Mouse (Mus musculus): ENCODE results near the gene Atp6v1g1.
A peak's percentile ranks its signal among the peaks of the same experiment; 100 is the strongest.

Gene Atp6v1g1

DNA sequence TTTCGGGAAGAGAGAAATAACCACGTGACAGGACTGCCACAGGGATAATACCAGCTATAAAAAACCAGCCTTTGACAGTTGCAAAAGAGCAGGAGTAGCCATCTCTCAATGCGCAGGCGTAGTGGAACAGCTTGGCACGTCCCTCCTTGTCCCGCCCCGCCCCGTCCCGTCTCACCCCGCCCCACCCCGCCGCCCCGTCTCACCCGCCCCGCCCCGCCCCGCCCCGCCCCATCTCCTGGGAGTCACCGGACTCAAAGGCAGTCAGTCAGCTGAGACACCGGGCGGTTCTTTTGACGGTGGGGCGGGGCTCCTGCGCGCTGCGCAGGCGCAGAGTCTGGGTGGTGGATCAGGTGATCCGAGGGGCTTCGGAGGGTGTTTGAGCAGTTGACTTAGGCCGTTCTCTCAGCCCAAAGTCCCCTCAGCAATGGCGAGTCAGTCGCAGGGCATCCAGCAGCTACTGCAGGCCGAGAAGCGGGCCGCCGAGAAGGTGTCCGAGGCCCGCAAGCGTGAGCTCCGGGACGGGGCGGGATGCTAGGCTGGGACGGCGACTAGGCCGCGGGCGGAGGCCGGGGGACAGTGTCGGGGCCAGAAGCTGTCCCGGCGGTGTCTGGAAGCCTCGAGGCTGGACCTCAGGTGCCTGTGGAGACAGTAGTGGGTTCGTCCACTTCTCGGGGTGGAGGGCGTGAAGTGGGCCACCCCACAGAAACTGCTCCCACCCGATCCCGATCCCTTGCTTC is at the start of gene Atp6v1g1:
Gene Atp6v1g1 (plus strand): TSS at position 279 of the 737 bp plus-strand sequence.
- peak; percentile 96 to 98 for DNase-seq

DNA sequence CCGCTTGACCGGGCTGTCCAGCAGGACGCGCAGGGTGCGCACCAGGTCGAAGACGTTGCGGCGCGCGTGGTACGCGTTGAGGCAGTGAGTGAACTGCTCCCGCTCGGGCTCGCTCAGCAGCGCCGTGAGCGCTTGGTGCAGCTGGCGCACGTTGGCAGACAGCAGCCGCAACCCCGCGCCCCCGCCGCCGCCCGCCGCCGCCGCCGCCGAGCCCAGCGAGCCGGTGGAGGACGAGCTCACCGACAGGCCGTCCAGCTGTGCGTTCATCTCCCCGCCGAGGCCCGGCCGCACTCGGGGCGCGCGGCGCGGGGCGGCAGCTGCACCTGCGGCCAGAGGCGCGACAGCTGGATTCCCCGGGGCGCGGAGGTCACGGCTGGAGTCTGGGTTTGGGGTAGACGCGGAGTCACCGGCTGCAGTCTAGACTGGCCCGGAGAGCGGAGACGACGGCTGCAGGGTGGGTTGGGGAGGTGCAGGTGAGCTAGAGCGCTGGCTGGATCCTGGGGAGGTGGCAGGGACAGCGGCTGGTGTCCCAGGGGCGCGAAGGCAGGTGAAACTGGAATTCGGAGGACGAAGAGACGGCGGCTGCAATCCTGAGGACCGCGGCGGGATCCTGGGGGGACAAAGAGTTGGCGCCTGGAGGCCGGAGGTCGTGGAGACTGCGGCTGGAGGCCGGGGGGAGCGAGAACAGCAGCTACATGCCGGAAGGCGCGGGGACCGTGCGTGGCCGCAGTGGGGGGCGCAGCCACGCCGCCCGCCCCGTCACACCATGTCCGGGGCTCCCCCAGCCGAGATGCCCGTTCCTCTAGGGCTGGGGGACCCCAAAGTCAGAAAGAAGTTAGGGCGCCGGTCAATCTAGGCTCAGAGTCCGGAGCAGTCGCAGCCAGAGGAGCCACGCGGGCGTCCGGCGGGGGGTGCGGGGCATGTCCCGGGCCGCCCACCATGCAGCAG is 49.3 kb upstream of the Atp6v1g1 start:
- DNase-seq = peak; percentile 66 to 80

DNA sequence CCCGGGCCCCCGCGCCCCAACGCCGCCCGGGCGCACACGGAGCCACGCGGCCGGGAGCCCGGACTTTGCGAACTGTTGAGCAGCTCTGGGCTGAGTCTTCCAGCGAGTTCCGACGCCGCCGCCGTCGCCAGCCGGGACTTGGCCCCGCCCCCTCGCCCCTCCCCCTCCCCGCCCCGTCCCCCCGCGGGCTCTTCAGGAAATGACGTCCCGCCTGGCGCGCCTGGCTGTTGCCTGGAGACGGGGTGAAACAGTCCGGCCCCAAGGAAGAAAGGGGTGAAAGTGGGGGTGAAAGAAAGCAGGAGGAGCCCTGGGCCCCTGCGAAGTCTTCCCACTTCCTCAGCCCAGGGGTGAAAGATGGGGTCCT is 48.7 kb upstream of the Atp6v1g1 start, which contains the start of gene Whrn:
Gene Whrn (minus strand): TSS at position 77 of the 364 bp plus-strand sequence.
- peak; percentile 85 to 89 for DNase-seq

DNA sequence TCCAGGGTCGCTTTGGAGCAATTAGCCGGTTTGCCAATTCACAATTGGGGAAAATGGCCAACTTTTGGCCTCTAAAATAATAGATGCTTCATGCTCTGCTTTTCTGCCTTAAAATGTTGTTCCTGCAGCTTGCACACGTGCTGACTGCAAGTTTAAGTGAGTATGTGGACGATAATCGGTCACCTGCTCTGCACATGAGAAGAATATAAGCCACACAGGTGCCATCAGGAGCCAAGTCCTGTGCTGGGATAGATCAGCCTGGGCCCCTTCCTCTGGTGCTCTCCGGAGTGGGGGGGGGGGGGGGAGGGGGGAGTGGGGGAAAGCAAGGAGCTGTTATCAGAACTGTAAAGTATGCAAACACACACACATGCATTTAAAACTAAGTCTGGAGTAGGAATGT is 48.3 kb upstream of the Atp6v1g1 start:
- DNase-seq = no peak

DNA sequence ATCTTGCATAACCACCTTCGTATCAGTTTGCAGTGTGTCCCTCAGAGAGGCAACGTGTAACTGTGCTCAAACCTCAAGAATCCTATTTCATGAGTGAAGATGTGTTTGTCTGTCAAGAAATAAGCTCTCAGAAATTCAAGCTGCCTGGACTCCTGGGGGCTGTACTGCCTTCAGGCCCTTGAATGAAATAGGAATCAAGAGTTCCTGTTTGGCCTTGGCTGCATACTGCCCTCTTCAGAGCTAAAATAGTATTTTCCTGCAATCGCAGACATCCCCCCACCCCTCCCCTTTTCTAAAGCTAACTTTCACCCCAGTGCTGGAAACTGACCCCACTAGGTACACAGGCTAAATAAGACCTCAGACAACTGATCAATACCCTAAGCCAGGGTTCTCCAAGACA is 46.2 kb upstream of the Atp6v1g1 start:
- DNase-seq = no peak

DNA sequence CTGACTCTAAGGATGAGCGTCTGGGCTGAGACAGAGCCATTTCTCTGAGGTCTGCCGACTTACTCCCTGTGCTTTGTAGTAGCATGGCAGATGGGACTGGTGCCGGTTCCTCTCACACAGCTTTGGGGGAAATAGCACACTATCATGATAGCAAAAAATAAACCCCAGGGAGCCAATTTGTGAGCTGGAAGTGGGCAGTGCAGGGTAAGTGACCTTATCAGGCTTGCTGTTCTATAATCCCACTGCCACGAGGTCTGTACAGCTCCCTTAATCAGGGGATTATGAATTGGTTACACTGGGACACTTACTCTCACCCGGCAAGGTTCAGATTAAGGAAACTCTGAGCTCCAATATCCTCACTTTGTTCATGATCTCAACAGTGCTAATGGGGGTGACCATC is 43.5 kb upstream of the Atp6v1g1 start:
- DNase-seq = no peak

DNA sequence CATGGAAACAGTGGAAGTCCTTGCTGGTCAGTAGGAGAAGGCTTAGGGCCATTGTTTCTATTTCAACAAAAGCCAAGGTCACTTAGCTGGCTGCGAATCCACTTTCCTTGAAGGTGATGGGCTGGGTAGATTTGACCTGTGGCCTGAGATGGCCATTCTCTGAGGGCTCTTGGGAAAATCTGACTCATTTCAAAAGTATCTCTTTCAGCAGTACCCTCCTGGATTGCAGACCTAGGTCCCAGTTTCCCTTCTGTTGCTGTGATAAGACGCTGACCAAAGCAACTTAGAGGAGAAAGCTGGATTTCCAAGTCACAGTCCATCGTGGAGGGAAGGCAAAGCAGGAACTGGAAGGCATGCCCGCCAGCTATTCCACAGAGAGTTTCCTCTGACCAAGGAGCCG is 40.6 kb upstream of the Atp6v1g1 start:
- DNase-seq = no peak

DNA sequence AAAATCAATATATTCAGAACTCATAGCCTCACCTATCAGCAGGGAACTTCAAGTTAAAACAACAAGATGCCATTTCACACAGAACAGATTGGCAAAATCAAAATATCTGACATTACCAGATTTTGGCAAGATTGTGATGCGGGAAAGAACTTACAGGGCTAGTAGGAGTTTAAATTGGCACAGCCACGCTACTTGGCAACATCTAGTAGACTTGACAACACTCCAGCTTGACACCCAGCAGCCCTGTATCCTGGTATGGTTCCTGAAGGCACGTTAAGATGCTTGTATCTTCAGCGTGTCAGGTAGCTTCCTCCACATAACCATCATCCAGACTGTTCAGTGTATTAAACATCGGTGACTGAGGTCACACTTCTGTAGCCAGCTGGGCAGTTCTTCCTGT is 37.1 kb upstream of the Atp6v1g1 start:
- no peak for DNase-seq

DNA sequence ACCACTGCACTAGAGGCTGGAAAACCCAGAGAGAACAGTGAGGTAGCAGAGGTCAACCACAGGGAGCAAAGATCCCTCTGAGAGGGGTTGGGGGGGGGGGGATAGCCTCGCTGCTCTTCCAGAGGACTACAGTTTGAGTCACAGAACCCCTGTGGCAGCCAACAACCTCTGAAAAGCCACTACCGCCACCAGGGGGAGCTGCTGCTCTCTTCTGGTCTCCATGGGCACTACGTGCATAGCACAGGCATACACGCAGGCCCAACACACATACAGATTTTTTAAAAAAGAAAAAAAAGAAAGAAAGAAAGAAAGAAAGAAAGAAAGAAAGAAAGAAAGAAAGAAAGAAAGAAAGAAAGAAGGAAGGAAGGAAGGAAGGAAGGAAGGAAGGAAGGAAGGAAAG is 36.3 kb upstream of the Atp6v1g1 start:
- peak; percentile 89 for DNase-seq

DNA sequence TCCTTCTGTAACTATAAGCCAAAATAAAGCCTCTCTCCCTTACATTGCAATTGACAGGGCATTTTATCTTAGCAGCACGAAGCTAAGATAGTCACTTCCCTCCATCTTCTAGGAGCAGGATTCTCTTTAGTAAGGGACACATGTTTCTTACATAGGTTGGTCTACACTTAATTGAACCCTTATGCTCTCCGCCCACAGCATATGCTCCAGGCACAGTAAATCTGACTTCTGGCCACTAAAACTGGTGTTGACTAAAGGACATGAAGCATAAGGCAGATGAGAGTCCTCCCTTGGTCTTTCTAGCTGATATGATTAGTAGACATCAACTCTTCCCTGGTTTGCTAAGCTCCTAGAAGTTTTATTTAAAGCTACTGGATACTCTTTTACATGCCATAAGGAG is 31.7 kb upstream of the Atp6v1g1 start:
- no peak for DNase-seq

DNA sequence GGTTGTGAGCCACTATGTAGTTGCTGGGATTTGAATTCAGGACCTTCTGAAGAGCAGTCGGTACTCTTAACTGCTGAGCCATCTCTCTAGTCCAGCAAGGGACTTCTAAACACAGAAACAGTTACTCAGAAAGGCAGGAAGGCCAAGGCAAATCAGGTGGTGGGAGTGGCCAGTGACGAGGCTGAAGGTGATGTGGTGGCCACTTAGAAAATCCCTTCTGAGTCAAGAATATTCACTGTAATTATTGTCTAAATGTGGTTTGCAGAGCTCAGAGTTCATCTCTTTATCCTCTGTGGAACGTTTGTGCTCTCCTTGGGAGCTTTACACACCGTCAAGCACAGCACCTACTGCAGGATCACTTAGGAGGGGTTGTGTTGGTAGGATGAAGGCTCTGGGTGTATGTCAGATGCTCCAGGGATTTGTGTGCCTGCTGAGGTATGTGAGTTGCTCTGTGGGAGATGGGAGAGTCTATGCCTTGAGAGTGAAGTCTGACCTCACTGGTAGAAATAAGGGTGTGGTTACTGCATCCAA is 30.1 kb upstream of the Atp6v1g1 start:
- DNase-seq = peak in 1 of 2 experiments; percentile 11

DNA sequence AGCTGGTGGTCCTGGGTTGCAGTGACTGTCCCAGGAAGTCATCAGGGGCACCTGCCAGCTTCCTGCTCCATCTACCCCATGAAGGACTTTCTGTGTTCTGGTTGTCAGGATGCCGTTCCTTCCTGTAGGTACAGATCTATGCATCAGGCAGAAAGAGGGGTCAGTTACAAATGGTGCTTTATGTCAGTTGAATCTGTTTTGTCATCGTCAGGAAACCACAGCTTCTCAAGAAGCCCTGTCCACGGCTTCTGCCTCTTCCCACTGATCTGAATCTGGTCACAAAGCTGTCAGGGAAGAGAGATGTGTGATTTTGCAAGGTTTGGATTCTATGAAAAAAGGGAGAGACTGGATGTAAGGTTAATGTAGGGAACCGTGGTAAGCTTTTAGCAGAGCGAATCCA is 29.6 kb upstream of the Atp6v1g1 start:
- no peak for DNase-seq

DNA sequence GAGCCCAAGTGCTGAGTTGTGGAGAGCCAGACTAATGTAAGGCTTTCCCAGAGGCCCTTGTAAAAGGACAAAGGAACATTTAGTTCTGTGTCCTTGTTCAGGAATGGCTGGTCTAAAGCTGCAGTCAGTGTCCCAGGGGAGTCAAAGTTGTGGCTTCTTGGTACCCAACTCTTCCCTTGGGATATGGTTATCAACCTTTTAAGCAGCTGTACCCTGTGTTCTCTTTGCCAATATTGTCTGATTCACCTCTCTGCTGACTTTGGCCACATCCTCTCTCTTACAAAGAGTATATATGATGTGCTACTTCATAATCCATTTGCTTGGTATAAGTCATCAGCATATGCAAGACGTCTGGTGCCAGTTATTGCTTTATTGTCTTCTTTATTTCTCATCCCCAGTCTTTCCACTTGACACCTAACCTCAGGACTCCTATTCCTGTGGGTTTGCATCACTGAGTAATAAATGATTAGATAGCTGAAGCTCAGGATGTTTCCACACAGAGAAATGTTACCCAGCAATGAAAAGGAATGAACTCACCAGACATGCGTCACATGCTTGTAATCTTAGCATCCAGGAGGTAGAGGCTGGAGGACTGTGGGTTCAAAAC is 22.7 kb upstream of the Atp6v1g1 start:
- DNase-seq = no peak

DNA sequence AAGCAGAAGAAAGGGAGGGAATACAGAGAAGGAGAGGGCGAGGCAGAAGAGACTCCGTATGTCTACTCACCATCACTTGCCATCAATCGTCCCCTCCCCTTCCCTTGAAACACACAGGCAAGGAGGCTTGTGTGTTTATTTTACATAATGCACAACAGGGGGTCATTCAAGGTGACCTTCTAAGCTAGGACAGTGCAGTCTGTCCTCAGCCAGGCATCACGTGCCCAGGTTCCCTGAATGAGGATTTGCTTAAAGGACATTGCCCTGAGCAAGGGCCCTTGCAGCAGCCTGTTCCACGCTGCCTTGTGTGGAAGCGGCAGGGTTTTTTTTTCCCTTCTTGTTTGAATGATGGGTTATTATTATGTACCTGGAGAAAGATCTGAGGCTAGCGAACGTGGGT is 19.1 kb upstream of the Atp6v1g1 start:
- no peak for DNase-seq

DNA sequence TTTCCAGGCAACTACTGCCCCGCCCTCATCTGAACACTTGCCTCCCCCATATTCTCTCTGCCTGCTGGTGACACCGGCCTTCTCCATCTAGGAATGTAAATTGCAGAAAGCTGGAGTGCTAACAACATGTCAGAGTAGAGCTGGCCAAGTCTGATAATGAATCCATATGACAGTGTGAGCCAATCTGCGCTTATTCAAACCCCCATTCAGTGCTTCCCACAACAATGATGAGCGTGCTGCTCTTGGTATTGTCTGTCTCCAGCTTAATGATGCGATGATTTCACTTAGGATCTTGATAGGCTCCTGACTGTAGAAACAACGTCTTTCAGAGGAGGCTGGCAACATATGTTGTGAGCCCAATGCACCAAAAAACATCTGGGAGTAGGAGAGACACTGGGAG is 15.6 kb upstream of the Atp6v1g1 start:
- peak in 1 of 2 experiments; percentile 19 for DNase-seq

DNA sequence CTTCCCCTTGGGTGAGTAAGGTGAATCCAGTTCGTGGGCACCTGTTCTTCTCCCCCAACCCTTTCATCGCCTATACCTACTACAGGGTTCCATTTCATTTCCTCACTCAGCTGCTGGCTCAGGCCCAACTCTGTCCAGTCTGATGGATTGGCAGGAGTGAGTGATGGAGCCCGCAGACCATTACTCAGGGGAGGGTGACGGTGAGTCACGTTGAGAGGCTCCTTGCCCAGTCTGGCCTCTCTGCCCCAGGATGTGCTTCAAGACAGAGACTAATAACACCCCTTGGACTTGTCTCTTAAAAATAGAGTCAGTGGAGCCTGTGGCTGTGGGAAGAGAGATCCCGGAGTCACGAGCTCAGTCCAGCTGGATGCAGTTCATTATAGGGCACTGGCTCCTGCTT is 14.2 kb upstream of the Atp6v1g1 start:
- no peak for DNase-seq

DNA sequence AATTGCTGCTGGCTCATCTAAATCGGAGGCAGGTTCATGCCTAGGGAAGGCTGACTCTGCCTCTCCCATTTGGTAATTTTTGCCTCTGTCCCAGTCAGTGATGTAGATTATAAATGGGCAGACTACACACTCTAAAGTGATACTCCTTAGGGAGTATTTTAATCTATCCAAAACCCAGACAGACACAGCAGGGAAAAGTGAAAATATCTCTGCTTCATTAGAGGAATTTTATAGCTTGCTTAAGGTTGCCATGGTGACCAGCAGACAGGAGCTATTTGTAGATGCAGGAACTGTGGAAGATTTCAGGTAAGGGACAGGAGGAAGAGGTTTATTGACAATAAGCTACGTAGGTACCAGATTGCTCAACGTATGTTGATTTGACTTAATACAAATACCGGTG is 7.0 kb upstream of the Atp6v1g1 start:
- DNase-seq = no peak

DNA sequence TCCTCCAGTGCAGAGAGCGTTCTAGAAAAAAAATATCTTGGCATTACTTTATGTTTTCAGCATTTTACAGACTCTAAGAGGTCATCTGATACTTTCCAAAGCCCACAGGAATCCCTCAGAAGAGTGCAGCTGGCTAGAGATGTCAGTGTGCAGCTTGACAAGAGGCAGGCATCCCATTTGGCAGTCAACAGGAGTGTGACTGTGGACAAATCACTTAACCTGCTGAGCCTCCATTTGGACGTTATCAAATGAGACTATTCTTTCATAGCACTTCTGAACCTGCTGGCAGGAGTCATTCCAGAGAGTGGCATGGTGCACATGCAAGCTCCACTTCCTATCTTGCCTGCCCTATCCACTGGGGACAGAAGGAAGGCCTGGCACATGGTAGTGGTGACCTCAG is 2.4 kb upstream of the Atp6v1g1 start:
- peak in 1 of 2 experiments; percentile 18 for DNase-seq

DNA sequence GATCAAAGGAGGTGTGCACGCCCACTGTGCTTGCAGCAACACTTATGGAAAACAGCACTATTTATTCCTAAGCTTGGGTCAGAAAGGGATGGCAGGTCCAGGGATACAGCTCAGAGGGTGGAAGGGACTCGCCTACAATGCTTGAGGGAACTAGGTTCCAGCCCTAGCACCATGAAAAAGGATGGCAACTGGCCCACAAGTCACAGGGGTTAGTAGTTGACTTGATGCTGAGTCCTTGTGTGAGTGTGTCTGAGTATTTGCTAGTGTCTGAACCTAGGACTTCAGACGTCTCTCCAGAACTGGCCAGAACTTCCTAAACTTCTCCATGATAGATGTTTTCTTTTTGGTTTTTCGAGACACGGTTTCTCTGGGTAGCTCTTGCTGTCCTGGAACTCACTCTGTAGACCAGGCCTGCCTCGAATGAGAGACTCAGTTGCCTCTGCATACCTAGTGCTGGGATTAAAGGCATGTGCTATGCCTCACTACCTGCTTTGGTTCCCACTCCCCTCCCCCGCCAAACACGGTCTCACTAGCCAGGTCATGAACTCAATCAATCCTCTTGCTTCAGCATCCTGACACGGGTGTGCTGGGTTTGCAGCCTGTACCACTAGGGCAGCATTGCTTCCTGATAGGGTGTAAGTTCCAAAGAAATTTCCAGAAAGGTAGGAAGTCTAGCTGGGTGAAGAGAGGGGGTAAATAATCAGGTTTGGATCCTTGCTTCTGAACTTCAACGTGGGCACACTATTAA is 652 bp upstream of the Atp6v1g1 start:
- DNase-seq = peak; percentile 27 to 56

DNA sequence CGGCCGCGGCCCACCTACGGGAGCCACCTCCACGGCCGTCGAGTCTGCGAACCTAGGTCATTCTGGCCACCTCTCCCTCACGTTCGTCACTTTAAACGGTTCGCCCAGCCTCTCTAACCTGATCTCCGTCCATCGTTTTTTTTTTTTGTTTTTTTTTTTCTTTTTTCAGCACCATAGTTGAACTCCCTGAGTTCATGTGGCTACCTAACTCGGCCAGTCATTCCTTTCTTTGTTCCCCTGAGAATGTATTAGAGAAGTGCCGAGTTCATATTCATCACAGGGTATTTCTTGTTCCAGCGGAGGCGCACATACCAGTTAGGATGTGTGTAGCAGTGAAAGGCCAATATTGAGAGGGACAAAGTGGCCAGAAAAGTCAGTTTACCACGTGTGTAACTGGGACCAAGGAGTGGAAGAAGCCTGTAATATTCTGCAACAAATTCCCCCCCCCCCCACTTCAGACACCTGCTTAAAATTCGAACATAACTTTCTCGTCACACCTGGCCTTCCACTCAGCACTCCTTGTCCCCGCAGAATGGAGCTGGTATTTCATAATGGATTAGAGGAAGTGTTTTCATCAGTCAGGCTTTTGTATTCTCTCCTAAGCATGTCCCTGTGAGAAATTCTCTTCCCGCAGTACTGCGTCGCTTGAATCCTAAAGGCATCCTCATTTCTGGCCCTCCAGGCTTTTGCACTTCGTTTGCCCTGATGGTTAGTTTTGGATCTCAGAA is 823 bp downstream of the Atp6v1g1 start:
- peak in 1 of 2 experiments; percentile 10 for DNase-seq

DNA sequence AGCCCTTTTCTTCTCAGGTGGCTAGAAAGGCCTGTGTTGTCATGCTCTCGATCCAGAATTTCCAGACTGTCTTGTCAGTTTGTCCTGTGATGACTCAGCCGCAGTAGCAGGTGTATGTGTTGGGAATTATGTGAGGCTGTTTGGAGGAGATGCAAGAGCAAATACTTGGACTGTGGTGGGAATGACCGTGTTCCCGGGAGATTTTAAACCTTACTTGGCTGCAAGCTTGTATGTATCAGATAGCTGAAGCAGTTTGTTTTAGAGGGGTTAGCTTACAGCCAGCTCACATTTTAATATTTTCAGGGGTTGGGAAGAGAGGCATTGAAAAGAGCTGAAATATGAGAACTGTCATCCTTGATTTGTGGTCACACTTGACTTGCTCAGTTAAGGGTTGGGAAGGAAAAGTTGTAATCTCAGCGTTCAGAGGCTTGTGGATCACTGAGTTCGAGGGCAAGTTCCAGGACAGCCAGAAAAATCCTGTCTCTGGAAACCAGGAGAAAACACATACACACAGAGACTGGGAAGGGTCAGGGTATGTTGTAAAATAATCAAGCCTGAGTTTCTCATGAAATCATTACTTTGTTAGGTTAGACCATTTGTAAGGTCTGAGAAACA is 2.0 kb downstream of the Atp6v1g1 start:
- DNase-seq = peak in 1 of 2 experiments; percentile 14
